Mouse (Mus musculus): ENCODE results near the gene Yrdc. TPM values are rescaled to one million over a fixed set of nuclear protein-coding genes. Genes with fewer than 3 reads are reported as not detected.

Gene Yrdc
- polyA plus RNA-seq, 1 experiment from 2014 or later, result 37.6 TPM

GRCm38 (mm10) chr4:124818832-124819231 is 31.6 kb upstream of the Yrdc start:
- Histone ChIP-seq H3K36me3 (peaks cover 31% of the 10 kb centered on the region), H3K4me2 (replicated peaks) (no peak overlapping the region), H3K9ac (no peak overlapping the region), H3K27me3 (no peaks in the 10 kb centered on the region), H3K27ac (replicated peaks) (no peak overlapping the region), H3K4me1 (0 out of 2 replicates have a peak, but pooled peaks cover 2% of the 10 kb centered on the region), H3K9me3 (replicated peaks) (no peaks in the 10 kb centered on the region), H3K4me3 (replicated peaks) (no peak overlapping the region)
- WGBS, result 94% methylated on average over 4 of the region's 4 CpGs
- ATAC-seq (ENCODE audit: insufficient number of reproducible peaks, low FRiP score, low TSS enrichment, low read depth), result no peak

- H3K9ac ChIP-seq, result no peak overlapping the region
- no peak overlapping the region for H3K4me3 ChIP-seq (replicated peaks)
- peaks cover 68% of the 10 kb centered on the region for H3K36me3 ChIP-seq
- no peaks in the 10 kb centered on the region for H3K4me1 ChIP-seq
- ATAC-seq (ENCODE audit: insufficient number of reproducible peaks, low FRiP score, low TSS enrichment, low read depth), result no peak
- 91% methylated on average over 6 of the region's 6 CpGs for WGBS
- no peak overlapping the region for H3K27ac ChIP-seq (replicated peaks)
- no peaks in the 10 kb centered on the region for H3K9me3 ChIP-seq (replicated peaks)
- H3K27me3 ChIP-seq, result no peaks in the 10 kb centered on the region
- H3K4me2 ChIP-seq (replicated peaks), result no peak overlapping the region
Measured at GRCm38 (mm10) chr4:124824967-124825366, 25.5 kb upstream of the Yrdc start.

- Histone ChIP-seq H3K27me3 (no peaks in the 10 kb centered on the region), H3K4me2 (replicated peaks) (no peak overlapping the region), H3K36me3 (peaks cover 63% of the 10 kb centered on the region), H3K9ac (no peak overlapping the region), H3K27ac (replicated peaks) (no peak overlapping the region), H3K4me1 (no peaks in the 10 kb centered on the region), H3K9me3 (replicated peaks) (no peaks in the 10 kb centered on the region), H3K4me3 (replicated peaks) (no peak overlapping the region)
- ATAC-seq (ENCODE audit: insufficient number of reproducible peaks, low FRiP score, low TSS enrichment, low read depth), result no peak
- 93% methylated on average over 21 of the region's 21 CpGs for WGBS
Measured at GRCm38 (mm10) chr4:124825371-124825965, 25.0 kb upstream of the Yrdc start.

GRCm38 (mm10) chr4:124829671-124830070 is 20.8 kb upstream of the Yrdc start:
- H3K36me3 ChIP-seq, result peaks cover 55% of the 10 kb centered on the region
- 84% methylated on average over 5 of the region's 5 CpGs for WGBS
- no peak for ATAC-seq (ENCODE audit: insufficient number of reproducible peaks, low FRiP score, low TSS enrichment, low read depth)

GRCm38 (mm10) chr4:124832796-124833195 is 17.7 kb upstream of the Yrdc start:
- 93% methylated on average over 10 of the region's 10 CpGs for WGBS
- H3K36me3 ChIP-seq, result peaks cover 46% of the 10 kb centered on the region
- no peak overlapping the region for H3K4me3 ChIP-seq (replicated peaks)
- ATAC-seq (ENCODE audit: insufficient number of reproducible peaks, low FRiP score, low TSS enrichment, low read depth), result no peak
- H3K9ac ChIP-seq, result no peak overlapping the region
- H3K9me3 ChIP-seq (replicated peaks), result no peaks in the 10 kb centered on the region
- no peaks in the 10 kb centered on the region for H3K4me1 ChIP-seq
- no peak overlapping the region for H3K4me2 ChIP-seq (replicated peaks)
- no peak overlapping the region for H3K27ac ChIP-seq (replicated peaks)
- H3K27me3 ChIP-seq, result no peaks in the 10 kb centered on the region

More at GRCm38 (mm10) chr4:124829671-124830070, 20.8 kb upstream of the Yrdc start:
- Histone ChIP-seq H3K27me3 (no peaks in the 10 kb centered on the region), H3K27ac (replicated peaks) (no peak overlapping the region), H3K4me2 (replicated peaks) (no peak overlapping the region), H3K9me3 (replicated peaks) (no peaks in the 10 kb centered on the region), H3K4me3 (replicated peaks) (no peak overlapping the region), H3K4me1 (no peaks in the 10 kb centered on the region), H3K9ac (no peak overlapping the region)

GRCm38 (mm10) chr4:124838035-124838700 is 12.3 kb upstream of the Yrdc start:
- Histone ChIP-seq H3K4me1 (no peaks in the 10 kb centered on the region), H3K27ac (replicated peaks) (no peak overlapping the region), H3K27me3 (no peaks in the 10 kb centered on the region), H3K36me3 (peaks cover 65% of the 10 kb centered on the region), H3K9me3 (replicated peaks) (no peaks in the 10 kb centered on the region), H3K4me3 (replicated peaks) (no peak overlapping the region), H3K4me2 (replicated peaks) (no peak overlapping the region), H3K9ac (no peak overlapping the region)
- WGBS, result 84% methylated on average over 14 of the region's 14 CpGs
- ATAC-seq (ENCODE audit: insufficient number of reproducible peaks, low FRiP score, low TSS enrichment, low read depth), result no peak

- Histone ChIP-seq H3K4me3 (replicated peaks) (no peak overlapping the region), H3K4me1 (no peaks in the 10 kb centered on the region), H3K9me3 (replicated peaks) (no peaks in the 10 kb centered on the region), H3K27me3 (no peaks in the 10 kb centered on the region), H3K36me3 (peaks cover 59% of the 10 kb centered on the region), H3K4me2 (replicated peaks) (no peak overlapping the region), H3K27ac (replicated peaks) (no peak overlapping the region), H3K9ac (no peak overlapping the region)
- ATAC-seq (ENCODE audit: insufficient number of reproducible peaks, low FRiP score, low TSS enrichment, low read depth), result no peak
- WGBS, result 100% methylated on average over 1 of the region's 1 CpGs
Measured at GRCm38 (mm10) chr4:124840998-124841397, 9.5 kb upstream of the Yrdc start.

GRCm38 (mm10) chr4:124843493-124843892 is 7.0 kb upstream of the Yrdc start:
- 56% methylated on average over 11 of the region's 11 CpGs for WGBS
- Histone ChIP-seq H3K27ac (replicated peaks) (no peak overlapping the region), H3K4me1 (0 out of 2 replicates have a peak, but pooled peaks cover 4% of the 10 kb centered on the region), H3K36me3 (peaks cover 47% of the 10 kb centered on the region), H3K27me3 (no peaks in the 10 kb centered on the region), H3K4me2 (replicated peaks) (no peak overlapping the region), H3K9me3 (replicated peaks) (no peaks in the 10 kb centered on the region), H3K9ac (no peak overlapping the region), H3K4me3 (replicated peaks) (no peak overlapping the region)
- ATAC-seq (ENCODE audit: insufficient number of reproducible peaks, low FRiP score, low TSS enrichment, low read depth), result no peak

GRCm38 (mm10) chr4:124847573-124847972 is 2.9 kb upstream of the Yrdc start:
- ATAC-seq (ENCODE audit: insufficient number of reproducible peaks, low FRiP score, low TSS enrichment, low read depth), result no peak
- no peak overlapping the region for H3K27ac ChIP-seq (replicated peaks)
- no peak overlapping the region for H3K4me2 ChIP-seq (replicated peaks)
- no peak overlapping the region for H3K4me3 ChIP-seq (replicated peaks)
- H3K9me3 ChIP-seq (replicated peaks), result no peaks in the 10 kb centered on the region
- WGBS, result 11% methylated on average over 8 of the region's 8 CpGs
- peaks cover 24% of the 10 kb centered on the region for H3K4me1 ChIP-seq
- H3K27me3 ChIP-seq, result no peaks in the 10 kb centered on the region
- H3K9ac ChIP-seq, result no peak overlapping the region
- H3K36me3 ChIP-seq, result peaks cover 18% of the 10 kb centered on the region

- no peaks in the 10 kb centered on the region for H3K9me3 ChIP-seq (replicated peaks)
- H3K27ac ChIP-seq (replicated peaks), result peak overlapping the region; percentile 88
- H3K36me3 ChIP-seq, result peaks cover 23% of the 10 kb centered on the region
- no peaks in the 10 kb centered on the region for H3K27me3 ChIP-seq
- peak overlapping the region; percentile 79 for H3K9ac ChIP-seq
- H3K4me2 ChIP-seq (replicated peaks), result peak overlapping the region; percentile 81
- 2% methylated on average over 23 of the region's 24 CpGs for WGBS
- peak overlapping the region; percentile 76 for H3K4me3 ChIP-seq (replicated peaks)
- no peak; the same call in 1 of the 2 replicates for ATAC-seq (ENCODE audit: insufficient number of reproducible peaks, low FRiP score, low TSS enrichment, low read depth)
- peaks cover 29% of the 10 kb centered on the region for H3K4me1 ChIP-seq
Measured at GRCm38 (mm10) chr4:124849631-124850260, 733 bp upstream of the Yrdc start.

- H3K4me3 ChIP-seq (replicated peaks), result peak within 1 kb of the TSS; percentile 76
- H3K4me1 ChIP-seq, result peaks cover 29% of the 10 kb centered on the region
- peaks cover 34% of the 10 kb centered on the region for H3K36me3 ChIP-seq
- under 1% methylated on average over 75 of the region's 75 CpGs for WGBS
- peak within 1 kb of the TSS; percentile 79 for H3K9ac ChIP-seq
- peak; percentile 46 for ATAC-seq (ENCODE audit: insufficient number of reproducible peaks, low FRiP score, low TSS enrichment, low read depth)
- peak within 1 kb of the TSS; percentile 81 for H3K4me2 ChIP-seq (replicated peaks)
- H3K27me3 ChIP-seq, result no peaks in the 10 kb centered on the region
- H3K9me3 ChIP-seq (replicated peaks), result no peaks in the 10 kb centered on the region
- peak within 1 kb of the TSS; percentile 88 for H3K27ac ChIP-seq (replicated peaks)
Measured at GRCm38 (mm10) chr4:124850933-124851658, 617 bp downstream of the Yrdc start, which contains the start of gene 1110065P20Rik. Gene 1110065P20Rik (minus strand): TSS chr4:124851196.
